Mouse (Mus musculus): ENCODE data around the gene Cd80.
"Not testable (repeated sequence)": the region's sequence is repeated elsewhere in the genome, so short reads cannot be mapped to it uniquely, and the experiment has no call there.

Gene Cd80

DNA sequence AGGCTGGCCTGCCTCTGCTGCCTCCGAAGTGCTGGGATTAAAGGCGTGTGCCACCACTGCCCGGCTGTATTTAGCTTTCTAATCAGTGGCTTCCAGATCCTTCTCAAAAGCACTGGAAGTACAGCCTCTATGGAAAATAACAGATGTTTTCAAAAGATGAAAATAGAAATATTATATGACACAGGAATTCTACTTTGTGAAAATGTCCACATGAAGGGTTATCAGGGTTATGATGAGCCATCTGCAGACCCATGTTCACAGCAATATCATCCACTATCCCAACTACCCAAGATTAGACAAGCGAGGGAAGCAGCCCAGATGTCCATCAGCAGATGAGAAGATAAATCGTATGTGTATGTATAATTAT, 17.1 kb downstream of the Cd80 start:
- DNase-seq (ENCODE audit: low spot score in 2 of 2): no peak

DNA sequence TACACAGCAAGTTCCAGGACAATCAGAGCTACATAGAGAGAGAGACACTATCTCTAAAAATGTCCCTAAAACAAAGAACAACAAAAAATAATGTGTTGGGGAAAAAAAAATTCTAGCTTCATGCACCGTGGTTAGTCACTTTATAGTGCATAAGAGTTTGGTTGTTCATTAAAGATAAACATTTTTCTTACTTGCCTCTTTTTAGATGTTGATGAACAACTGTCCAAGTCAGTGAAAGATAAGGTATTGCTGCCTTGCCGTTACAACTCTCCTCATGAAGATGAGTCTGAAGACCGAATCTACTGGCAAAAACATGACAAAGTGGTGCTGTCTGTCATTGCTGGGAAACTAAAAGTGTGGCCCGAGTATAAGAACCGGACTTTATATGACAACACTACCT, 18.3 kb downstream of the Cd80 start:
- no peak for DNase-seq (ENCODE audit: low spot score in 2 of 2)

DNA sequence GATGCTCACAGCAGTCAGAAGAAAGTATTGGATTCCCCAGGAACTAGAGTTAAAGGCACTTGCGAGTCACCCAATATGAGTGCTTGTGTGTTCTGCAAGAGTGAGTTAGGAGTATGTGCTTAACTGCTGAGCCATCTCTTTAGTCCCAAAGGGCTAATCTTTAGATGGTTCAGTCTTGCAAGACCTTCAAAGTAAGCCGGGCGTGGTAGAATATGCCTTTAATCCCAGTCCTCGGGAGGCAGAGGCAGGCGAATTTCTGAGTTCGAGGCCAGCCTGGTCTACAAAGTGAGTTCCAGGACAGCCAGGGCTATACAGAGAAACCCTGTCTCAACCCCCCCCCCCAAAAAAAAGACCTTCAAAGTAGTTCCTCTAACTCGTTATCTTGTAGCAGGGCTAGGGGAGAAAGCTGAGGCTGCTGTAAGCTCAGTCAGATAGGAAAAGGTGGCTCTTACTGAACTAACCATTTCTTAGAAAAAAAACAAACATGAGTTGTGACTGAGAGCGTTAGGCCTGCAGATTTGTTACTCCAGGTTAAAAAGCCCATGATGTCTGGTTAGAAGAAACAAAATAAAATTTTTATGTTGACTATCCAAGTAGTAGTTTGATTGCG, 19.4 kb downstream of the Cd80 start:
- no peak for DNase-seq (ENCODE audit: low spot score in 2 of 2)

DNA sequence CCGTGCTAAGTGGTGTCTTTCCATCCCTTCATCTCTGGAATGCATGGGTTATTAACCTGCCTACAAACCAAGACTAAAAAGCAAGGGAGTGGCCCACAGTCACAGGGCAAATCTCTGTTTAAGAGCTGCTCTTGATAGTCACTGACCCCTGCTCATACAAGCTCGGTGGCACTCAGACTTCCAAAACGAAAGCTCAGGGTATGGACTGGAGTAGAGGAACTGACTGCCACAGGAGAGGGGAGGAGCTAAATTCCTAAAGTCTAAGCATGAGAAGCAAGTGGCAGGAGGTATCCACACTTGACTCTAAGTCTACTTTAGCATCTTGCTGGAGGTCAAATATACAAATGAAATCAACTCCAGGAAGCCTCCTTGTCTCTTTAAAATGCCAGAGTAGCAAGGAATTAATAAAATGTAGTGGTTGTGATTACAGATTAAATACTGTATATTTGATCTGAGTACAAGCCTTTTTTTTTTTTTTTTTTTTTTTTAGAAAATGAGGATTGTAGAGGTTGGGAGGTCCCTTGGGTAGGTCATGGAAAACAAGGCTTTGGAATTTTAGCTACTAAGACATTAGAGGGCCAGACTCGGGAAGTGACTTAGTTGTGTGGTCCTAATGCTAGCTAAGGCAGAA, 20.4 kb downstream of the Cd80 start:
- DNase-seq (ENCODE audit: low spot score in 2 of 2): no peak

DNA sequence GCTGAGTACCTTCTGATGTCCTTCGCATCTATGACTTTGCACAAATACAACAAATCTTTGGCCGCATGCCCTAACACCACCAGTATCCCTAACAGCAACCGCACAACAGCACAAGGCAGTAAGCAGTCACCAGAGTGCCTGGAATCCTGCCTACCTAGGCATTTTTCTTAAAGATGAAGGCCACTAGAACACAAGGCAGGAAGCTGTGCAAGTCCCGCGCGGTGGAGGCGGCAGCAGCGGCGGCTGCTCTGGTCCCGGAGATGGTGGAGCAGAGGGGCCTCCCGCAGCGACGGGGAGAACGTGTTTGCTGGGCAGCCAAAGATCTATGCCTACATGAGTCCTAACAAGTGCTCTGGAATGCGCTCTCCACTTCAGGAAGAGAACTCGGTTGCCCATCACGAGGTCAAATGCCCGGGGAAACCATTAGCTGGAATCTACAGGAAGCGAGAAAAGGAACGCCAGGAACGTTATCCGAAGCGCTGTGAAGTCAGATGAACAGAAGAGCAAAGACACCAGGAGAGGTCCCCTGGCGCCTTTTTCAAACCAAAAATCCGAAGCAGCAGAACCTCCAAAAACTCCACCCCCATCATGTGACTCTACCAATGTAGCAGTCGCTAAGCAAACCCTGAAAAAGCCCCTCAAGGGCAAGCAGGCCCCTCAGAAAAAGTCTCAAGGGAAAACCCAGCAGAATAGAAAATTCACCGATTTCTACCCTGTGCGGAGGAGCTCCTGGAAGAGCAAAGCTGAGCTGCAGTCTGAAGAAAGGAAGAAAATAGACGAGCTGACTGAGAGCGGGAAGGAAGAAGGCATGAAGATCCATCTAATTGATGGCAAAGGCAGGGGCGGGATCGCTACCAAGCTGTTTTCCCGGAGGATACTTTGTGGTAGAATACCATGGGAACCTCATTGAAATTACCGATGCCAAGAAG, 21.2 kb downstream of the Cd80 start:
- DNase-seq (ENCODE audit: low spot score in 2 of 2): peak in 1 of 2 experiments; percentile 25

DNA sequence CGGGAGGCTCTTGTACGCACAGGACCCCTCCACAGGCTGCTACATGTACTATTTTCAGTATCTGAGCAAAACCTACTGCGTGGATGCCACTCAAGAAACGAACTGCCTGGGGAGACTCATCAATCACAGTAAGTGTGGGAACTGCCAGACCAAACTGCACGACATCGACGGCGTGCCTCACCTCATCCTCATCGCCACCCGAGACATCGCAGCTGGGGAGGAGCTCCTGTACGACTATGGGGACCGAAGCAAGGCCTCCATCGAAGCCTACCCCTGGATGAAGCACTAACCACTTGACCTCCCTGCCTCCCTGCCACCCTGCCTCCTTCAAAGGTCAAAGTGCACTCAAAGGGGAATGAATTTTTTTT, 21.9 kb downstream of the Cd80 start:
- not testable (repeated sequence) for DNase-seq (ENCODE audit: low spot score in 2 of 2)

DNA sequence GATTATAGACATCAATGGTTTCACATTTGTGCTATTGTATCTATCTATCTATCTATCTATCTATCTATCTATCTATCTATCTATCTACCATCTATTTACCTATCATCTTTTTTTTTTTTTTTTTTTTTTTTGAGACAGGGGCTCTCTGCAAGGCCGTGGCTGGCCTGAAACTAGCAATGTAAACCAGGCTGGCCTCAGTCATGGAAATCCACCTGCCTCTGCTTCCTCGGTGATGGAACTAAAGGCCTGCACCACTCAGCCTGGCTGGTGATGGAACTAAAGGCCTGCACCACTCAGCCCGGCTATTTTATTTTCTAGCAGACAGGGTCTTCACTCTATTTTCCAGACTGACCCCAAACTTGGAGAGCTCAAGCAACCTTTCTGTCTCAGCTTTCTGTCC, 22.9 kb downstream of the Cd80 start:
- no peak for DNase-seq (ENCODE audit: low spot score in 2 of 2)

DNA sequence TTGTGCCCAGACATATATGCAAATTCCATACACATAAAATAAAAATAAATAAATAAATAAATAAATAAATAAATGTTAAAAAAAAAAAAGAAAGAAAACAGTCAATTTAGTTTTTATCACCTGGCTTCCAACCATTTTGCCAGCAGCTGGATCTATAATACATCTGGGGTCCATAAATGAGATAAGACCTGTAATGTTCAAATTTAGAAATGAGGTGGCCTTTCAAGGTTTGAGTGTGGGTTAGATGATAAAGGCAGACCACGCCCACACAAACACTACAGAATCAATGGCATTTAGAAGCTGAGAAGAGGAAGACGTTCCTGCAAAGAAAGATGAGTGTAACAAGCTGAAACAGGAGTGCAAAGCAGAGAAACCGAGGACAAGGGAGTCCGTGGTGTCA, 26.0 kb downstream of the Cd80 start:
- DNase-seq (ENCODE audit: low spot score in 2 of 2): no peak

DNA sequence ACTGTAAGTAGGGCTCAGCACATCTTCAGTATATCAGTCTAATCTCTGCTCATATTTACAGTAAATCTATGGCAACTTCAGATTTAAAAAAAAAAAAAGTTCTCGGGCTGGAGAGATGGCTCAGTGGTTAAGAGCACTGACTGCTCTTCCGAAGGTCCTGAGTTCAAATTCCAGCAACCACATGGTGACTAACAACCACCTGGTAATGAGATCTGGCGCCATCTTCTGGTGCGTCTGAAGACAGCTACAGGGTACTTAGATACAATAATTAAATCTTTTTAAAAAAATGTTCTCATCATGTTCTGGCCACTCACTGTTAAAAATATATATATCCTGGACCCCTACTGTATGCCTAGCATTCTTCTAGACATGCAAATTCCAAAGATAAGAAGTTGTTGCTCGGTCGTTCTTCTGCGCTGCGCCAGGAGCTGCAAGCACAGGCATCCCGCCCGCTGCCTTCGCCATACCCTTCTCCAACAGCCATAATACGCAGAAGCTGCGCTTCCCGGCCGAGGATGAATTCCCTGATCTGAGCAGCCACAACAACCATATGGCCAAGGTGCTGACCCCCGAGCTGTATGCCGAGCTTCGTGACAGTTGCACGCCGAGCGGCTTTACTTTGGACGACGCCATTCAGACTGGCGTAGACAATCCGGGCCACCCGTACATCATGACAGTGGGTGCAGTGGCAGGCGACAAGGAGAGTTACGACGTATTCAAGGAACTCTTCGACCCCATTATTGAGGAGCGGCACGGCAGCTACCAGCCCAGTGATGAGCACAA, 27.6 kb downstream of the Cd80 start:
- no peak for DNase-seq (ENCODE audit: low spot score in 2 of 2)

DNA sequence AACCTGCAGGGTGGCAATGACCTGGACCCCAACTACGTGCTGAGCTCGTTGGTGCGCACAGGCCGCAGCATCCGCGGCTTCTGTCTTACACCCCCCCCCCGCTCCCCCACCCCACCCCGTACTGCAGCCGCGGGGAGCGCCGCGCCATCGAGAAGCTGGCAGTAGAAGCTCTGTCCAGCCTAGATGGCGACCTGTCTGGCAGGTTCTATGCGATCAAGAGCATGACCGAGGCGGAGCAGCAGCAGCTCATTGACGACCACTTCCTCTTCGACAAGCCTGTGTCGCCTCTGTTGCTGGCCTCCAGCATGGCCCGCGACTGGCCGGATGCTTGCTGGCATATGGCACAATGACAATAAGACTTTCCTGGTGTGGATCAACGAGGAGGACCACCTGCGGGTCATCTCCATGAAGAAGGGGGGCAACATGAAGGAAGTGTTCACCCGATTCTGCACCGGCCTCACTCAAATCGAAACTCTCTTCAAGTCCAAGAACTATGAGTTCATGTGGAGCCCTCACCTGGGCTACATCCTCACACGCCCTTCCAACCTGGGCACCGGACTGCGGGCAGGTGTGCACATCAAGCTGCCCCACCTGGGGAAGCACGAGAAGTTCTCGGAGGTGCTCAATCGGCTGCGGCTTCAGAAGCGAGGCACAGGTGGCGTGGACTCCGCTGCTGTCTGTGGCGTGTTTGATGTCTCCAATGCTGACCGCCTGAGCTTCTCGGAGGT, 28.4 kb downstream of the Cd80 start:
- no peak for DNase-seq (ENCODE audit: low spot score in 2 of 2)

DNA sequence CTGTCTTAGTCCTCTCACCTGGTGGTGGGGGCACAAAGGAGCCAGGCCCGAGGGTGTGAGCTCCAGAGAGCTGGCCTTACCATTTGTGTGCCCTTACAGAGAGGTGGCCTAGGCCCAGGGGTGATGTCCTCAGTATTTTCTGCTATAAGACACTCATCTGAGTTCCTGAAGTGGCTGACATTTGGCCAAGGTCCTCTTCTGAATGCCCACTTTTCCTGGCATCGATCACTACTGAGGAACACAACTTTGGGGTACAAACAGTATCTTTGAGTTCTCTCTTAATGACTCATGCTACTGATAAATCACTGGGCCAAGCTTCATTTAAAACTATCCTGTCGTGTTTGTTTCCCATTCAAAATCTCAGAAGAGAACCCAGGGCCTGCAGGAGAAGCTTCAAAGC, 37.2 kb downstream of the Cd80 start:
- DNase-seq (ENCODE audit: low spot score in 2 of 2): no peak

DNA sequence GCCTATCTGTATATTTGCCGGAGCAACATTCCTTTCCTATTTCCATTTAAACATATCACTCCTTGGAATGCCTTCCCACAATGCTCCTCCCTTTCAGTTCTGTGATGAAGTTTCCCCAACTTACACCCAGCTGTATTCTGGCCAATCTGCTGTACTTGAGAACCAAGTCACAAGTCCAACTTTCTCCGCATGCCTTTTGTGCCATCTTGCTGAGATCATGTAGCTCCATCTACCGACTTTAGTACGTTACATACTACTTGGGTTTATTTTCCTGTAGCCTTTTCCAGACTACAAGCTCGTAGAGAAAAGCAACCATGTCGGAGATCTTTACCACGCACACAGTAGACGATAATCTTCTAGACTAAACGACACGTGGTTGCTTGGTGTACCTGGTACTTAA, 38.5 kb downstream of the Cd80 start:
- no peak for DNase-seq (ENCODE audit: low spot score in 2 of 2)

DNA sequence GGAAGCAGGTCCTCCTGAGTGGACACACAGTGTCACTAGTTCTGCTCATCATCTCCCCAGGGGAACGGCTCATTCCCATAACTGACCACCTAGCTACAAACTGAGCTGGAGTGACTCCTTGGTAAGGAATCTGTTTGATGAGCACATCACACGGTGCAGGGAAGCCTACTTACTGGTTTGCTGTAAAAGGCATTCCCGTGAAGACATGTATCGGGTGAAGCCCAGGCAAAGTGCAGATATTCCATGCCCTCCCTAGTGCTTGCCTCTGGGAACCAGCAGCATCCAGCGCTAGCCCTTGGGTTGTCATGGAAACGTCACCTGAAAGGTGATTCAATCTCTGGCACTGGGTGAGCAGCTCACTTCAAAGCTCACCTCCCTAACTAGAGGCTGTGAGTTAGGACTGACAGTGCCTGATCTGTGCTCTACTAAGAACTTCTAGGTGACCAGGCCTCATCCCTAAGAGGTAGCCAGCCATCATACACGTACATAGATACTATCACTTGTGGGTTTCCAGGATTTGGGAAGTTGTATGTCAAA, 41.3 kb downstream of the Cd80 start:
- no peak for DNase-seq (ENCODE audit: low spot score in 2 of 2)

DNA sequence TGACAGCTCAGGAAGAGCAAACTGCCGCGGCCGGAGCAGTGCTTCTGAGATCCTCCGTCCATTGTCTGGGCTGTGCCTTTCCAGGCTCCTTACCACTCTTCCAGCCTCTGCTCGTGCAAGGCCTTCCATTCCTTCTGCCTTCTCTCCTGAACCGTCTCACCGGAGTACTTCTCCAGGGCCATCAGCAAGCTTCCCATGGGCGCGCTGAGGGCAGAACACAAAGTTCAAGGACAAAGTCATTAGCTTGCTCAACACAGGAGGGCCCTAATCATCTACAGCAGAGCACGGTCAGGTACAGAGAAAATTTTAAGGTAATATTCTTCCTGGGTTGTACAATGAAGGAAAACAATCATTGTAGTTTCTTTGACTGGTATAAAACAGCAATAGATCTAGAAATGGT, 47.1 kb downstream of the Cd80 start:
- no peak for DNase-seq (ENCODE audit: low spot score in 2 of 2)

DNA sequence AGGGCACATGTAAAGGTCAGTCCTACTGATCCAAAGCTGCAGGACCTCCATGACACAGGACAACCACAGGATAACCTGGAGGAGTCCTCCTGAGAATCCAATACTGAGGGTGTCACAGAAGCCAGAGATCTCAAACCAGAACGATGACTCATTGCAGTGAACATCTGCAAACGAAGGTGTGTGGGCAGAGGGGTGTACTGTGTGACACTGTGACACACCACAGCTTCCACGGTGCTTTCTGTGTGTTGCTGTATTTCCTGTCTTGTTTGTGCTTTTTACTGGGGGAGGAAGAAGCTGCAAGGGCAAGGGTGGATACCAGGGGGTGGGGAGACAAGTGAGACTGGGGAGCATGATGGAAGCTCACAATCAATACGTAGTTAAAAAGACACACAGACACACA, 48.2 kb downstream of the Cd80 start:
- DNase-seq (ENCODE audit: low spot score in 2 of 2): no peak

DNA sequence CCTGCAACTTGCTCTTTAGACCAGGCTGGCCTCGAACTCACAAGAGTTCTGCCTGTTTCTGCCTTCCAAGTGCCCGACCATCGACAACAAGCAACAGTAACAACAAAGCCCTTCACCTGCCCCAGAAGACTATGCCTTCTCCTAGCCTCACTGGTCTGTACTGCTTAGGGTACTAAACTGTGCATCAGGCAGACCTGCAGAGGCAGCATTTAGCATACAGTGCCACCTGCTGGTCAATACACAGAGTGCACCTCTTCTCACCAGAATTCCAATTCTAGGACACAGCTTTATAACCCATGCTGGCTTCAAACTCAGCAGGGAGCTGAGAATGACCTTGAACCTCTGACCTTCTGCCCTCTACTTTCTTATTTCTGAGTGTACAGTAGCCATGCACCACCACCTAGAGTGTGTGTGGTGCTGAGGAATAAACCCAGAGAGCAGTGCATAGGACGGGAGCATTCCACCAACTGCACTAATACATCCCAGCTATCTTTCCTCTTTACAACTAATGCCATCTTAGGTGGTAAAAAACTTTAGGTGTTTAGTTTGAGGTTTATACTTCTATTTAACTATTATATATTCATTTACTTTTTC, 50.8 kb downstream of the Cd80 start:
- DNase-seq (ENCODE audit: low spot score in 2 of 2): no peak

DNA sequence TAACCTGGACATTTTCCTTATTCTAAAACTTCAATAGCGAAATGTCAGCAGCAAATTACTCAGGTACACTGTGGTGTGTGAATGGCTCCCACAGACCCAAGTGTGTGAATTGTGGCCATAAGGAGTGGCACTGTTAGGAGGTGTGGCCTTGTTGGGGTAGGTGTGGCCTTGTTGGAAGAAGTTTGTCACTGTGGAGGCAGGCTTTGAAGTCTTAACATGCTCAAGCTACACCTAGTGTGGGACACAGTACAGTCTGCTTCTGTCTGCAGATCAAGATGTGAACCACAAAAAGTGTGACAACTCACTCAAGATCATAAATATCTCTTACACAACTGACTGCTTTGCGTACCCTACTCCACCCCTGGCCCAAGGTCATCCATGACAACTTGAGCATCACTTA, 55.5 kb downstream of the Cd80 start:
- DNase-seq (ENCODE audit: low spot score in 2 of 2): no peak

DNA sequence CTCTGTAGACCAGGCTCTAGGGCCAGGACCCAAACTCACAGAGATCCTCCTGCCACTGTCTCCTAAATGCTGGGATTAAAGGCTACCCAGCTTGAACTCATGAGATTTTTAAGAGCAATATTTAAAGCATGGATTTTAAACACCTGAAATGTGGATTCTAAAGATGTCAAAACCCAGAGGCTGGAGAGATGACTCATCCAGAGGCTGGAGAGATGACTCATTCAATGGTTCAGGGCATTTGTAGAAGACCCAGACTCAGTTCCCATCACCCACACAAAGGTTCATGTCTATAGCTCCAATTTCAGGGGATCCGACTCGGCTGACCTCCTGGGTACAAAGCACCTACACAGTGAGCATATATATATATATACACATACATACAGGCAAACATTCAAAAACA, 63.8 kb downstream of the Cd80 start:
- DNase-seq (ENCODE audit: low spot score in 2 of 2): no peak

DNA sequence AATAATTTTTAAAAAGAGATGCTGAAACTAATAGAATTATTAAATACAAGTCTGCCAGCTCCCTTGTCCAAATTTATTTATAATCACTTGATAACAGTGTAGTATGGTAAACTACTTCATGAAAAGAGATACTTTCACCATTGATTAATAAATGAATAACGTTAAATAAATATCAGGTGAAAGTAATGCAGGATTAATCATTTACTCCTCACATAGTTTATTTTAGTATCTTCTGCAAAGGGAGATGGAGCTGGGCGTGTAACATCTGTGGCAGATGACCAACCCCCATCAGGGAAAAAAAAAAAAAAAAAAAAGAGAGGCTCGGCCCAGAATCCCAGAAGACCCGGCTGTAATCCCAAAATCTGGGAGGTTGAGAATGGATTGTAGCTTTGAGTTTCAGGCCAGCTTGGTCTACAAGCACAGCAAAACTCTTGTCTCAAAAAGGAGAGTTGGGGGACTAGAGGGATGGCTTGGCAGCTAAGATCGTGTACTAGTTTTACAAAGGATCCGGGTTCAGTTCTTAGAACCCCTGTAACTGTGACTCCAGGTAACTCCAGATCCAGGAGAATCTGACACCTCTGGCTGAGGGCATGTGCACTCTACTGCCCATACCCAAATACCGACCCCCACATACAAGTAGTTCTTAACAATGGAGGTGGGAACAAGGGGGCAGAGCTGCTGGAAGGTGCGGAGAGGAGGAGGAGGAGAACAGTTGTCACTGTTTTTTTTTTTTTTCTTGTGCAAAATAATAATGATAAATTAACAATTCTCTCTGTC, 66.0 kb downstream of the Cd80 start:
- no peak for DNase-seq (ENCODE audit: low spot score in 2 of 2)
